Mouse (Mus musculus): ENCODE results near the gene Mylk2. TPM values are rescaled to one million over a fixed set of nuclear protein-coding genes. Genes with fewer than 3 reads are reported as not detected.

Mylk2 gene
- total RNA-seq, 2 experiments from 2014 or later = 445 to 720 TPM

- no peak overlapping the region for H3K4me3 ChIP-seq
These were observed 8.5 kb upstream of the Mylk2 start for GRCm38 (mm10) chr2:152902658-152903057.

GRCm38 (mm10) chr2:152903586-152903985 lies 7.6 kb upstream of the Mylk2 start:
- Histone ChIP-seq H3K4me3 (peak overlapping the region; percentile 67), H3K27ac (peak overlapping the region; percentile 99)
- no peak for TF ChIP-seq CTCF (IDR thresholded peaks at IDR 0.05)
- peak; percentile 66 for DNase-seq
- intact Hi-C loops (cut with DNase I) = no loop called here

More at GRCm38 (mm10) chr2:152902658-152903057, 8.5 kb upstream of the Mylk2 start:
- intact Hi-C loops (cut with DNase I) = no loop called here
- TF ChIP-seq CTCF (IDR thresholded peaks at IDR 0.05) = no peak
- no peak for DNase-seq
- peak overlapping the region; percentile 99 for H3K27ac ChIP-seq

GRCm38 (mm10) chr2:152904127-152904643 lies 7.0 kb upstream of the Mylk2 start:
- no peak for TF ChIP-seq CTCF (IDR thresholded peaks at IDR 0.05)
- H3K4me3 ChIP-seq = peak overlapping the region; percentile 67
- peak overlapping the region; percentile 99 for H3K27ac ChIP-seq
- DNase-seq = peak; percentile 84
- intact Hi-C loops (cut with DNase I) = no loop called here

- Histone ChIP-seq H3K4me3 (peak overlapping the region; percentile 67), H3K27ac (peak overlapping the region; percentile 99)
- peak; percentile 80 for DNase-seq
- TF ChIP-seq CTCF (IDR thresholded peaks at IDR 0.05) = no peak
- intact Hi-C loops (cut with DNase I) = no loop called here
These were observed 5.9 kb upstream of the Mylk2 start for GRCm38 (mm10) chr2:152905036-152905829.

GRCm38 (mm10) chr2:152906274-152907037 lies 4.7 kb upstream of the Mylk2 start:
- intact Hi-C loops (cut with DNase I) = no loop called here

DNA sequence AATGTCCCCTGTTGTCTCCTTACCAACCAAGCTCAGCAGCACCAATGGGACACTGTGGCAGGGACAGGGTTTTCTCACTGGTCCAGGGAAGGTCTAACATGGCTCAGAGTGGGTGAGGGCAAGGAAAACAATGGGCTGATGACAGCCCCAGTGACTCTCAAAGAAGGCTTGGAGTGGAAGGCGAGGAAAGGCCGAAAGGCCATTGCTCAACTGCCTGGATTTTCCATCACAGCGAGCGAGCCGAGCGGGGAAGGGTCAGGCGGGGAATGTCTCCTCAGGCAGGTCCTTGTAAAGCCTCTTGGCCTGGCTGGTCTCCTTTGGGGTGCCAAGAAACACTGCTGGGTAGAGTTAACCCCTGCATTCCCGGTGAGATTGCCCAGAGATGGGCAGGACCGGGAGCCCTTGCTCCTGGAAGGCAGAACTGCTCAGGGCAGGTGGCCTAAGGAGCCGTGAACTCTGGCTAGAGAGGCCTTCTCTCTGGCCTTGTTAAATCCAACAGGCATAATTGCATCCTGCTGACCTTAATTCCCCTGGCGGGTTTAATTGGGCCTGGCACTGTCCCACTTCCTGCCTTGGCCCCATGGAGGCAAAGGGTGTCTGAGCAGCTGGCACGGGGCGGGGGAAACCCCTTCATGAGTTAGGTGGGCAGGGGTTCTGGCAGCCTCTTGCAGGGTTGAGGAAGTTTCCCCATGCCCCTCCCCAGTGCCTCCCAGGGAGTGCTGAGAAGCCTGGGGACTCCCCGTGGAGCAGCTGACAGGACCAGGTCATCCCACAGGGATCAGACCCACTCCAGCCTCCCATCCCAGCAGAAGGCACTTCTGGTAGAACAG lies 3.8 kb upstream of the Mylk2 start:
- peak overlapping the region; percentile 82 for H3K4me3 ChIP-seq
- TF ChIP-seq CTCF (IDR thresholded peaks at IDR 0.05) = no peak
- peak; percentile 73 for DNase-seq
- peak overlapping the region; percentile 99 for H3K27ac ChIP-seq
- intact Hi-C loops (cut with DNase I) = no loop called here

More at GRCm38 (mm10) chr2:152906274-152907037, 4.7 kb upstream of the Mylk2 start:
- TF ChIP-seq CTCF (IDR thresholded peaks at IDR 0.05) = no peak
- peak; percentile 39 for DNase-seq
- Histone ChIP-seq H3K27ac (peak overlapping the region; percentile 99), H3K4me3 (peak overlapping the region; percentile 82)

- H3K27ac ChIP-seq = peak overlapping the region; percentile 99
- TF ChIP-seq CTCF (IDR thresholded peaks at IDR 0.05) = no peak
- intact Hi-C loops (cut with DNase I) = loop anchor here (10.0 kb wide), 1 partner anchor 235 kb away; no protein-coding TSS in a partner anchor
- H3K4me3 ChIP-seq = peak overlapping the region; percentile 82
- DNase-seq = peak; percentile 54
These were observed 1.3 kb upstream of the Mylk2 start for GRCm38 (mm10) chr2:152909848-152910247.

- Histone ChIP-seq H3K4me3 (peak overlapping the region; percentile 82), H3K27ac (peak overlapping the region; percentile 99)
- DNase-seq = peak; percentile 81
- TF ChIP-seq CTCF (IDR thresholded peaks at IDR 0.05) = no peak
- intact Hi-C loops (cut with DNase I) = loop anchor here (10.0 kb wide), 1 partner anchor 233 kb away; no protein-coding TSS in a partner anchor
These were observed 280 bp downstream of the Mylk2 start for GRCm38 (mm10) chr2:152911432-152911831.

GRCm38 (mm10) chr2:152913471-152913870 lies 2.3 kb downstream of the Mylk2 start:
- peak; percentile 91 for DNase-seq
- Histone ChIP-seq H3K4me3 (peak overlapping the region; percentile 82), H3K27ac (peak overlapping the region; percentile 99)
- no peak for TF ChIP-seq CTCF (IDR thresholded peaks at IDR 0.05)
- intact Hi-C loops (cut with DNase I) = loop anchor here (10.0 kb wide), 1 partner anchor 231 kb away; no protein-coding TSS in a partner anchor

GRCm38 (mm10) chr2:152914310-152915120 lies 3.4 kb downstream of the Mylk2 start:
- peak; percentile 96 for DNase-seq
- H3K27ac ChIP-seq = peak overlapping the region; percentile 99
- peak; percentile 98 for TF ChIP-seq CTCF (IDR thresholded peaks at IDR 0.05)
- H3K4me3 ChIP-seq = peak overlapping the region; percentile 82
- intact Hi-C loops (cut with DNase I) = loop anchor here (1.0 to 10.0 kb wide), 3 partner anchors 19 to 230 kb away; partner anchors contain the start of genes Foxs1 and Pdrg1

- DNase-seq = peak; percentile 17
- peak overlapping the region; percentile 70 for H3K4me3 ChIP-seq
- TF ChIP-seq CTCF (IDR thresholded peaks at IDR 0.05) = no peak
- intact Hi-C loops (cut with DNase I) = loop anchor here (2.0 to 10.0 kb wide), 2 partner anchors 99 to 229 kb away; partner anchors contain the start of gene Pdrg1
- H3K27ac ChIP-seq = peak overlapping the region; percentile 99
These were observed 4.3 kb downstream of the Mylk2 start for GRCm38 (mm10) chr2:152915453-152915852.

Measured in gastrocnemius, adult 2 months (tissue).